Mouse (Mus musculus): Measurements from ENCODE around the gene Tsku. TPM values are rescaled to one million over a fixed set of nuclear protein-coding genes. Genes with fewer than 3 reads are reported as not detected.

The Tsku gene
- polyA plus RNA-seq (2016; fragmentation: Nextera tagmentation; extraction: Ambion mirVana) = 9.7 and 10.9 TPM in 2 replicates

GRCm38 (mm10) chr7:98361063-98361652, at the start of gene Tsku:
Gene Tsku, minus strand, starts transcription at chr7:98361328.
- peaks cover 12% of the 10 kb centered on the region; the same call in 1 of the 2 replicates for H3K36me3 ChIP-seq (replicated peaks)
- peaks cover 4% of the 10 kb centered on the region; the same call in 1 of the 2 replicates for H3K9me3 ChIP-seq
- peak; percentile 97 for DNase-seq (ENCODE audit: low spot score)
- peak within 1 kb of the TSS; percentile 92 for H3K27ac ChIP-seq (replicated peaks)
- H3K4me1 ChIP-seq = peaks cover 56% of the 10 kb centered on the region
- H3K27me3 ChIP-seq (replicated peaks; ENCODE audit: low read depth, poor library complexity, severe bottlenecking) = no peaks in the 10 kb centered on the region
- WGBS = under 1% methylated on average over 52 of the region's 52 CpGs
- peak within 1 kb of the TSS; percentile 75 for H3K4me3 ChIP-seq

- no peak for DNase-seq (ENCODE audit: low spot score)
- no peak overlapping the region for H3K27ac ChIP-seq (replicated peaks)
- peaks cover 16% of the 10 kb centered on the region for H3K4me1 ChIP-seq
- no peaks in the 10 kb centered on the region for H3K27me3 ChIP-seq (replicated peaks; ENCODE audit: low read depth, poor library complexity, severe bottlenecking)
- no peak overlapping the region for H3K4me3 ChIP-seq
- H3K36me3 ChIP-seq (replicated peaks) = no peaks in the 10 kb centered on the region
- WGBS = 87% methylated on average over 5 of the region's 5 CpGs
- no peaks in the 10 kb centered on the region for H3K9me3 ChIP-seq
Observed at GRCm38 (mm10) chr7:98407615-98408014, 46.5 kb upstream of the Tsku start.

DNA sequence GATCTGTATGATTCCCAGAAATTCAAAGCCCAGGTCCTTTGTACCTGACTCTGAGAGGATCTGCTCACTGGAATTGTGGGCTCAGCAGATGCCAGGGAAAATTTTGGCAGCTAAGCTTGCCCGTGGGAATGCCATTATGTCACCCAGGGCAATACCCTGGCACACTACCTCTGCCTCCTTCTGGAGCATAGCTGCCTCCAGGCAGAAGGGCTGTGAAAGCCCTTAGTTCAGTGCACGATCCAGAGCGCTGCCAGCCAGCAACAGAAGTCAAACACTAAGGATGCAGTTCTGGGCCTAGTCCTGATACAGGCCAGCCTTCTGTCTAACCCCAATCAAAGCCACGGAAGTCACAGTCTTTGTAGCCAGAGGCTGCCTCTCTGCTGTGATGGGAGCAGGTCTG, 42.9 kb upstream of the Tsku start:
- H3K27ac ChIP-seq (replicated peaks) = no peak overlapping the region
- no peaks in the 10 kb centered on the region for H3K36me3 ChIP-seq (replicated peaks)
- 40% methylated on average over 4 of the region's 4 CpGs for WGBS
- no peak overlapping the region for H3K4me3 ChIP-seq
- DNase-seq (ENCODE audit: low spot score) = no peak
- no peaks in the 10 kb centered on the region for H3K9me3 ChIP-seq
- peaks cover 17% of the 10 kb centered on the region for H3K4me1 ChIP-seq
- no peaks in the 10 kb centered on the region for H3K27me3 ChIP-seq (replicated peaks; ENCODE audit: low read depth, poor library complexity, severe bottlenecking)

DNA sequence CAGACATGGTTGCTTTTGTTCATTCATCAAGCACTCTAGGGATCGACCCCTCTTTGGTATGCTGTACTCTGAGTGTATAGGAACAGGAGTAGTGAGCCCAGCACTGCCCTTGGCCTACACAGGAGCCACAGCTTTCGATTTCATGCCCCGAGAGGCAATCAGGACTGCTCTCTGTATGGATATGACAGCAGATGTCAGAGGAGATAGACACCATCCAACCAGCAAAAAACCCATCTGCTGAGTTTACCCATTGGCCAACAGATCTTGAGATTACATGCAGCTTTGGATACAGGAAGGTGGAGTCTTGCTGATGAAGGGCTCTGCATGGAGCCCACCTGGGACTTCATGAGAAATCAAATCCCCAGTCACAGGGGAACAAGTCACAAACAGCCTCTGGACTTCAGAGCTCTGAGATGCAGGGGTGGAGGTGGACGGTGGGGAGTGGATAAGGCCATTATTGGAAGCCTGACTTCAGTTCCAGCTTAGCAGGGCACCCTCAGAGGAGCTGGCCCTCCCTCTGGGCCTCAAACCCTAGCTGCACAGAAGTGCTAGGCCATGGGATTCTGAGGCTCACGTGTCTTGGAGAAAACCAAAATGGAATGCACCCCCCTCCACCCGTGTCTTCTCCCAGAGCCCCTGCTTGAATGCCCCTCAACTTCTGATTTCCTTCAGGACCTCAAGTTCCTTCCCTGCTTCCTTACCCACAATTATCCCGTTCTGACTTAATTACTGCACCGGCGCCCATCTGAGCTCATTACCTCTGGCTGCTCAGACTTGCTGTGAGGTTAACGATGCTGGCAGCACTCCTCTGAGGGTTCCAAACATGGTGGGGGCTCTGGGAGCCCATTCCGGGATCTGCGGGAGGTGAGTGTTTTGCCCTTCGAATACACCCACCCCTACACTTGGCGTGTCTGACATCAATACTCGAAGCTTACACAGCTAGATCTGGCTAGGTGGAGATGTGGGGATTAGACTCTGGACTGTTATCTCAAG, 41.8 kb upstream of the Tsku start:
- no peak for DNase-seq (ENCODE audit: low spot score)
- H3K4me1 ChIP-seq = peaks cover 17% of the 10 kb centered on the region
- WGBS = 60% methylated on average over 15 of the region's 15 CpGs
- H3K27me3 ChIP-seq (replicated peaks; ENCODE audit: low read depth, poor library complexity, severe bottlenecking) = no peaks in the 10 kb centered on the region
- H3K27ac ChIP-seq (replicated peaks) = no peak overlapping the region; the same call in 1 of the 2 replicates
- H3K36me3 ChIP-seq (replicated peaks) = no peaks in the 10 kb centered on the region
- H3K9me3 ChIP-seq = no peaks in the 10 kb centered on the region
- H3K4me3 ChIP-seq = no peak overlapping the region

DNA sequence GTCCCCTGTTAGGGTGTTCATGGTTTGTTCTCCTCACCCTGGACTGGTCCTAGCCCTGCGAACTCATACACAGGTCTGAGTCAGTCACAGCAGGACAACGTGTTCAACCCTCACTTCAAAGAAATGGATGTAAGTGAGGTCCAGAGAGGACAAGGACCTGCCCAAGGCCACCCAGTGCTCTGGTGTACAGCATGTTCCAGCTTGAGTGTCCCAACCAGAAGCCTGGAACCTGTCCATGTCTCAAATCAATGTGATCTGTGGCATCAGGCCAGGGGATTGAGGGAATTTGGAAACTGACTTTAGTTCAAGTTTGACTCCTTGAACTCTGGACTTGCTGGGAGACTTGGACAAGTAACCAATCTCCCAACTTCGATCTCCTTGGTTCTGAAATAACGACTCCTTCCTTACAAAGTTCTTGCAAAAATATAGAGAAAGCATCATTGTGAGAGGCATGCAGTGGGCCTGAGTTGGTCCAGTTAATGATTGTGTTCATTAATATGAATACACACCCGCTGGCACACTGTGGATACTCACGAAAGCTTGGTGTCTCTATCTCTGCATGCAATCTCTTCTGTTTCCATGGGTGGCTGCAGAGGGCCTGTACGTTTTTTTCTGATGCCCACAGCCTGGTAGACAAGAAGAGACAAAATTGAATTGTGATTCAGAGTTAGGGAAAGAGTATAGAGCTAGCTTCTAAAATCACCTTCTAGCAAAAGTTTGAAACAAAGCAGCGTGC, 31.5 kb upstream of the Tsku start:
- H3K4me3 ChIP-seq = no peak overlapping the region
- H3K27me3 ChIP-seq (replicated peaks; ENCODE audit: low read depth, poor library complexity, severe bottlenecking) = no peaks in the 10 kb centered on the region
- H3K4me1 ChIP-seq = 0 out of 2 replicates have a peak, but pooled peaks cover 4% of the 10 kb centered on the region
- H3K27ac ChIP-seq (replicated peaks) = no peak overlapping the region
- H3K36me3 ChIP-seq (replicated peaks) = no peaks in the 10 kb centered on the region
- 88% methylated on average over 8 of the region's 8 CpGs for WGBS
- H3K9me3 ChIP-seq = no peaks in the 10 kb centered on the region
- no peak for DNase-seq (ENCODE audit: low spot score)

- WGBS = 91% methylated on average over 7 of the region's 7 CpGs
- no peak overlapping the region for H3K27ac ChIP-seq (replicated peaks)
- H3K4me1 ChIP-seq = 0 out of 2 replicates have a peak, but pooled peaks cover 4% of the 10 kb centered on the region
- H3K4me3 ChIP-seq = no peak overlapping the region
- no peaks in the 10 kb centered on the region for H3K36me3 ChIP-seq (replicated peaks)
- H3K27me3 ChIP-seq (replicated peaks; ENCODE audit: low read depth, poor library complexity, severe bottlenecking) = no peaks in the 10 kb centered on the region
- no peak for DNase-seq (ENCODE audit: low spot score)
- H3K9me3 ChIP-seq = no peaks in the 10 kb centered on the region
Observed at GRCm38 (mm10) chr7:98391351-98391936, 30.3 kb upstream of the Tsku start.

DNA sequence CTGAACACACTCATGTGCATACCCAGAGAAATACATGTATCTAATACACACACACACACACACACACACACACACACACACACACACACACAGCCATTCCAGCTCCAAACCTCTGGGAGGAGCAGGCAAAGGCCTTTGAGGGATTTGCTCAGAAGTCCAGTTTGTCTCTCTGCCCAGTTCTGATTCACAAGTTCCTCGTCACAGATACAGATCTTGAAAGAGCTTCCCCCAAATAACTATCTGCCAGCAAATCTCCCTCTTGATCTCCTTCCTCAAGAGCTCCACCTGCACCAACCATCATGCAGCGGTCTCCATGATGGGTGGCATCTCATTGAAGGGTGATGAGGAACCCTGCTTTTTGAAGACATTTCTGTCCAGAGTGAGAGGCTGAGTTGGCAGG, 29.4 kb upstream of the Tsku start:
- Histone ChIP-seq H3K27ac (replicated peaks) (no peak overlapping the region), H3K4me3 (no peak overlapping the region), H3K4me1 (0 out of 2 replicates have a peak, but pooled peaks cover 4% of the 10 kb centered on the region), H3K36me3 (replicated peaks) (no peaks in the 10 kb centered on the region), H3K27me3 (replicated peaks; ENCODE audit: low read depth, poor library complexity, severe bottlenecking) (no peaks in the 10 kb centered on the region), H3K9me3 (no peaks in the 10 kb centered on the region)
- 79% methylated on average over 2 of the region's 2 CpGs for WGBS
- DNase-seq (ENCODE audit: low spot score) = no peak

DNA sequence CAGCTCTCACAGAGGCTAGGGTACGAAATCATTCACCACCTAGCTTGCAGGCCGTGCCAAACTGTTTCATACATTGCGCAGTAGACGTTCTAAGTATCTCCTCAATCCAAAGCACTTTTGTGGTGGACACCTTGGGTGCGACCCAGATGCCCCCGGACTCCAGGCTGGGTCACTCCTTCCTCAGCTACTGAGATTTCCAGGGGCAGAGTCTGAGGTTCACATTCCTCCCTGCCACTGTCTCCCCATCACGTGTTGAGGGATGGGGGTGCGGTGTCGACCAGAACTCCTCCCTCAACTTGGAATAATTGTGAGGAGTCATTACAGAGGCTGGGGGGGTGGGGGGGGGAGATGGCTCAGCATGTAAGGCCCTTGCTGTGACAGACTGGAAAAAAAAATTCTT, 28.5 kb upstream of the Tsku start:
- H3K9me3 ChIP-seq = no peaks in the 10 kb centered on the region
- 89% methylated on average over 9 of the region's 9 CpGs for WGBS
- no peaks in the 10 kb centered on the region for H3K27me3 ChIP-seq (replicated peaks; ENCODE audit: low read depth, poor library complexity, severe bottlenecking)
- DNase-seq (ENCODE audit: low spot score) = no peak
- H3K4me3 ChIP-seq = no peak overlapping the region
- H3K4me1 ChIP-seq = 0 out of 2 replicates have a peak, but pooled peaks cover 4% of the 10 kb centered on the region
- H3K27ac ChIP-seq (replicated peaks) = no peak overlapping the region
- H3K36me3 ChIP-seq (replicated peaks) = no peaks in the 10 kb centered on the region

GRCm38 (mm10) chr7:98388881-98389501, 27.9 kb upstream of the Tsku start:
- H3K36me3 ChIP-seq (replicated peaks) = no peaks in the 10 kb centered on the region
- H3K27ac ChIP-seq (replicated peaks) = no peak overlapping the region
- H3K4me1 ChIP-seq = peaks cover 8% of the 10 kb centered on the region
- H3K4me3 ChIP-seq = no peak overlapping the region
- no peaks in the 10 kb centered on the region for H3K9me3 ChIP-seq
- WGBS = 88% methylated on average over 12 of the region's 12 CpGs
- DNase-seq (ENCODE audit: low spot score) = no peak
- H3K27me3 ChIP-seq (replicated peaks; ENCODE audit: low read depth, poor library complexity, severe bottlenecking) = no peaks in the 10 kb centered on the region

GRCm38 (mm10) chr7:98387201-98387600, 26.1 kb upstream of the Tsku start:
- DNase-seq (ENCODE audit: low spot score) = no peak
- peaks cover 18% of the 10 kb centered on the region for H3K4me1 ChIP-seq
- no peaks in the 10 kb centered on the region for H3K36me3 ChIP-seq (replicated peaks)
- no peaks in the 10 kb centered on the region for H3K27me3 ChIP-seq (replicated peaks; ENCODE audit: low read depth, poor library complexity, severe bottlenecking)
- H3K27ac ChIP-seq (replicated peaks) = no peak overlapping the region
- 76% methylated on average over 7 of the region's 7 CpGs for WGBS
- no peaks in the 10 kb centered on the region for H3K9me3 ChIP-seq
- H3K4me3 ChIP-seq = no peak overlapping the region

DNA sequence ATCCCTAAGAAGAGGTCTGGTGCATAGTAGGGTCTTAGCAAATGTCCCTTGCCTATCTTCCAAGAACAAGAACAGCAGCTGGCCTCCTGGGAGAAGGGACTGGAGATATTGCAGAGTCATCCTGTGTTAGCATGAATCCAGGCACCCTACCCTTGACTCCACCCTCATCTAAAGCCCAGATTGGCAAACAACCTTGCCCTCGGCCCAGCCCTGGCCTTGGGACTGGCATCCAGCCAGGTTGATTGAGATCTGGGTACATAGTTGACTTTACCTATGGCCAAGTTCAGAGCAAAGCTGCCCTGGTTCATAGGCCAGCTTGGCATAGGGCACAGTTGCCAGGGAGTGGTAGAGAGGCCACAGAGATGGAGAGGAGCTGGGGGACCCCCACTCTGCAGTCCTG, 24.0 kb upstream of the Tsku start:
- WGBS = 83% methylated on average over 1 of the region's 1 CpGs

GRCm38 (mm10) chr7:98383337-98383736, 22.2 kb upstream of the Tsku start:
- Histone ChIP-seq H3K4me3 (no peak overlapping the region), H3K9me3 (no peaks in the 10 kb centered on the region), H3K4me1 (peaks cover 20% of the 10 kb centered on the region), H3K27me3 (replicated peaks; ENCODE audit: low read depth, poor library complexity, severe bottlenecking) (no peaks in the 10 kb centered on the region), H3K36me3 (replicated peaks) (no peaks in the 10 kb centered on the region), H3K27ac (replicated peaks) (no peak overlapping the region)
- 60% methylated on average over 4 of the region's 4 CpGs for WGBS
- no peak for DNase-seq (ENCODE audit: low spot score)

More for the DNA sequence above, 24.0 kb upstream of the Tsku start:
- H3K36me3 ChIP-seq (replicated peaks) = no peaks in the 10 kb centered on the region
- peaks cover 21% of the 10 kb centered on the region for H3K4me1 ChIP-seq
- DNase-seq (ENCODE audit: low spot score) = no peak
- H3K4me3 ChIP-seq = no peak overlapping the region
- no peaks in the 10 kb centered on the region for H3K9me3 ChIP-seq
- no peaks in the 10 kb centered on the region for H3K27me3 ChIP-seq (replicated peaks; ENCODE audit: low read depth, poor library complexity, severe bottlenecking)
- no peak overlapping the region for H3K27ac ChIP-seq (replicated peaks)

Measured in embryonic facial prominence, embryonic 10.5 days (tissue).